Mouse (Mus musculus): Measurements from ENCODE around the gene Phactr2. TPM values are rescaled to one million over a fixed set of nuclear protein-coding genes. Genes with fewer than 3 reads are reported as not detected.

Gene Phactr2
- total RNA-seq, 2 experiments from 2014 or later, result 26.3 to 28.1 TPM

GRCm38 (mm10) chr10:13280298-13280853 lies 193.8 kb downstream of the Phactr2 start:
- no peak for DNase-seq (ENCODE audit: low spot score in 2 of 2)

GRCm38 (mm10) chr10:13276298-13276697 lies 197.9 kb downstream of the Phactr2 start:
- DNase-seq (ENCODE audit: low spot score in 2 of 2), result no peak

DNA sequence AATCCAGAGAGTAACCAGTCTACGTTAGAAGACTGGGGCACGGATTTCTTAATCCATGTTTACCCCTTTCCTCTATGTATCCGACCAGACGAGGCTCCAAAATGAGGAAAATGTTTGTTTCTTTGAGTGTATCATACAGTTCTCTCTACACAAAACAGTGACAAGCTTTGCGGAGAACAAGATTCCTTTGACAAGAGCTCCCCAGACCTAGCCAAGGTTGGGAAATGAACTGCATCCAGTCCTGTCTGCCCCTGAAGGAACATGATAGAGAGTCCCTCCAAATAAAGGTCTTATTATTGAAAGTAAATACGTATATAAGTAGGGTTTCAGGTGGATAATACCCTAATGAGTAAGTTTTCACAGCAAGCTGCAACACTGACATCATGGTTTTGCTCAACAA lies 199.1 kb downstream of the Phactr2 start:
- no peak for DNase-seq (ENCODE audit: low spot score in 2 of 2)

DNA sequence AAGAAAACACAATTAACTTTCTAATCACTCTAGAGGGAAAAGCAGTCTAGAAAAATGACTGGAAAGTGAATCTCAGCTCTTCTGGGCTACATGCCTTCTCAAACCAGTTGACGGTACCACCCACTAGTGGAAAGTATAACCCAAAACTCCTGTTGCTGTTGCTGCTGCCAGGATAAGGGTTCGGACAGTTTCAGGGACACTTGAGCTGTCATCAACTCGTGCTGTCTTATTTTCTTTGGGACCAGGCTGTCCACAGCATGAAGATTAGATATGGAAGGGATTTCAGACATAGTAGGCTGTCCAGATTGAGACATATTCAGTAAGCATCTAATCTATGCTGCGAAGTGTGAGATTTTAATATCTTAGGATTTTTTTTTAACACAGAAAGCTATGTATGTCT lies 199.5 kb downstream of the Phactr2 start:
- no peak for DNase-seq (ENCODE audit: low spot score in 2 of 2)

GRCm38 (mm10) chr10:13273756-13274155 lies 200.5 kb downstream of the Phactr2 start:
- no peak for DNase-seq (ENCODE audit: low spot score in 2 of 2)

DNA sequence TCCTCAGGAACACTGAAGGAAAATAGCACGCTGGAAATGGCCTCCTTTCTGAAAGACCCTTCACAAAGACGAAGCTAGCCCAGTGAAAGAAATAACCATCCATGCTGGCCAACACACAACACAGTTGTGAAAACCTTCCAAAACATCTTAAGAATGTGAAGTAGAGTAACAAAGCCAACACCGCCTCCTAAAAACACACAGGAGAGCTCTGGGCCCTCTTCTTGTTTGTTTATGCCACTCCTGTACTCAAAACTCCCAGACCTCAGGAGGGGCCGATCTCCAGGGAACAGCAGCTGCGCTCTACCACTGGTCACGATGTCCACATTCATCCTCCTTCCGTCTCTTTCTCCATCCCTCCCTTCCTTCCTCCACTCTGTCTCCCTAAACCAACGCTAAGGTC lies 202.5 kb downstream of the Phactr2 start:
- no peak for DNase-seq (ENCODE audit: low spot score in 2 of 2)

DNA sequence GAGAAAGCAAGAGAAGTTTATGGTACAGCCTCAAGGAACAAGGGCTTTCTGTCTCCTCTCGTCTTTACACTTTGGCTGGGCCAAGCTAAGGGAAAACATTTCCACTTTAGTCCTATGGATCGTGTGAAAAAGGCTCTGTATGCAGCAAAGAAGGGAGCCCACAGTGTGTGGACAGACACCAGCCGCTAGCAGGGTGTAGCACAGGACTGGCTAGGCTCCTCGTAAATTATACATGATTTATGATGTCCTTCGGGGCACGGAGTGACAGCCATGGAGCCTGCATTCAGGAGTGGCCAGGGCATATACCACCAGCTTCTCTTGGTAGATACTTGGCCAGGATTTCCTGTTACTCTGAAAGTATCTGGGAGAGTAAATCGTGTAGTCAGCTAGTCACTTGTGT lies 203.1 kb downstream of the Phactr2 start:
- no peak for DNase-seq (ENCODE audit: low spot score in 2 of 2)

DNA sequence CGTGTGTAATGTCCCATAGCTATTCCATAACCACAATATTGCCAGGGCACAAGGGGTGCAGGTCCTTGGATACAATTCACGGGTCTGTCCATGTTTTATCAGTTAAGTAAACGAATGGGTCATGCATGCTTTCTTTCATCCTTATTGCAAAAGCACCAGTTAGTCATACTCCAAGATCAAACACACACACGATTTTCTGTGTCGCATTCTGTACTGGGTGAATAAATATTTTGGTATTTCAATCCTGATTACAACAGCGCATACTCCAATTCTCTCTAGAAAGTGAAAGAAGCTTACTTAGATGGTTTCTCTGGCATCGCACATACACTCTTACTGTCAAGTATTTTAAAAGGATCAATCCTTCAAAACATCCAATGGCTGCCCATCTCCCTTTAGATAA lies 203.9 kb downstream of the Phactr2 start:
- no peak for DNase-seq (ENCODE audit: low spot score in 2 of 2)

DNA sequence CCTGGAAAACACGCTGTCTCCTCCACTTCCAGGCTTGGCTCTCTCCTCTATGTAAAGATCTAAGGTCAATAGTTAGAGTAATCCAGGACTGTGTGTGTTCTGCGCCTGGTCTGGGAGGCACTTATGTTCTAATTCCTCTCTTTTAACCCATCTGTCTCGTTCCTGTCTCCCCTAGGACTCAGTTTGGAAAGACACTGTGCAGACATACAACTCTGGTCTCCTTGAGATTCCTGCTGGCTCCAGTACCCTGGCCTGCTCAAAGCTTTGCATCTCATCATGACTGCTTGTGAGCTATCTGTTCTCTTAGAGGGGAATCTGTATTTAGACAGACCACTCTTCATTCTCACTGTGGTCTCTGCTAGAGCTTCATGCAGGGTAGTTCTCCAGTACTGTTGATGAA lies 215.0 kb downstream of the Phactr2 start:
- DNase-seq (ENCODE audit: low spot score in 2 of 2), result no peak

- no peak for DNase-seq (ENCODE audit: low spot score in 2 of 2)
These were observed 218.0 kb downstream of the Phactr2 start for GRCm38 (mm10) chr10:13256196-13256595.

GRCm38 (mm10) chr10:13250280-13250679 lies 223.9 kb downstream of the Phactr2 start:
- no peak for DNase-seq (ENCODE audit: low spot score in 2 of 2)

DNA sequence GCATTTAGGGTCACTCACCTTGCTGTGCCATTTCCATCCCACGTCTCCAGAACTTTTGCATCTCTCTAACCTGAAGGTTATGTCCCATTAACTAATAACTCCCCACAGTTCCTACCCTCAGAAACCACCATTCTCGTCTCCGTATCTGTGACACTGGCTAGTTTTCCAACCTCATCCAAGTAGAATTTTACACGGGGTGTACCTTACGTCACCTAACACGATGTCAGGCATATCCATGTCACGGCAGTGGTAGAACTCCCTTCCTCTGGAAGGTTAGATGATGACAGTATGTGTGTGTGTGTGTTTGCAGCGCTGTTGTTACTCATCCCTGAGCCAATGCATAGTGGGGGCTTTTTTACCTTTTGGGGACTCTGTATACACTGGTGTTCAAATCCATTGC lies 225.1 kb downstream of the Phactr2 start:
- no peak for DNase-seq (ENCODE audit: low spot score in 2 of 2)

GRCm38 (mm10) chr10:13245714-13246113 lies 228.5 kb downstream of the Phactr2 start:
- DNase-seq (ENCODE audit: low spot score in 2 of 2), result no peak

- DNase-seq (ENCODE audit: low spot score in 2 of 2), result no peak
These were observed 230.0 kb downstream of the Phactr2 start for GRCm38 (mm10) chr10:13244192-13244591.

DNA sequence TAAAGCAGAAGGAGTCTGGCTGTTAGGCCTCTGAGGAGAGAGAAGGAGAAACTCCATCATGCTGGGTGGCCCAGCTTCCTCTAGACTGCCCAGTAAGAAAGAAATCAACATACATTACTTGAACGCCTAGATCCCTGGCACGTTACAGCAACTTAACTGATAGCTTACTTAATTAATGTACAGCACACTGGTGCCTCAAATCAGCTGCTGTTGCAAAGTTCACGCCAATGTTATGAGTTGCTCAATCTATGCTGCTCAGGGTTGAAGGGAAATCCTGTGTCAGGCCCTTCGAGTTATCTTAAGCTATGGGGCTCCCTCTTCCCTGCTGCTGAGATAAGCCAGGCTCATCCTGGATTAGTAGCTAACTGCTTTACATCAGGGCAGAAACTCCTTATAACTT lies 233.8 kb downstream of the Phactr2 start:
- DNase-seq (ENCODE audit: low spot score in 2 of 2), result no peak

- no peak for DNase-seq (ENCODE audit: low spot score in 2 of 2)
These were observed 236.0 kb downstream of the Phactr2 start for GRCm38 (mm10) chr10:13238188-13238587.

- no peak for DNase-seq (ENCODE audit: low spot score in 2 of 2)
These were observed 237.3 kb downstream of the Phactr2 start for GRCm38 (mm10) chr10:13236866-13237265.

- DNase-seq (ENCODE audit: low spot score in 2 of 2), result no peak
These were observed 239.7 kb downstream of the Phactr2 start for GRCm38 (mm10) chr10:13234503-13234902.

- no peak for DNase-seq (ENCODE audit: low spot score in 2 of 2)
These were observed 240.3 kb downstream of the Phactr2 start for GRCm38 (mm10) chr10:13233941-13234340.

DNA sequence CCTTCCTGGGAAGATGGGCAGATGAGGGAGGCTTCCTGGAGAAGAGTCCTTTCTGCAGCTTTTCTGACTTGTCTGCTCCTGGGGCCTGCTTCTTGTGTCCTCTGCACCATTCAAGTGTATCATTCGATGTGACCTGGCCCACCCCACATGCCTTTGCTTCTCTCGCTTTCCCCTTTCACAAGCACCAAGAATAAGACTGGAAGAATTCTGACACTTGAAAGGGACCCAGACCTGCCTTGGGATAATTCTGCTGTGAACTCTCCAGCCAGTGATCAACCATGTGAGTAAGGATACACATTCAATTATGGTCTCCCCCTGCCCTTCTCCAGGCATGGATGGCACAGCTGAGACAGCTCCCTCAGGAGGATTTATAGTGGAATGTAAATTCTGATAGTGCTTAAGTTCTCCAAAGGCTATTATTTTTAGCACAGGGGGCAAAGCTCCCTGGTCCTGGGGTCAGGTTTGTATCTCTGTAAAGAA lies 241.0 kb downstream of the Phactr2 start:
- DNase-seq (ENCODE audit: low spot score in 2 of 2), result no peak

DNA sequence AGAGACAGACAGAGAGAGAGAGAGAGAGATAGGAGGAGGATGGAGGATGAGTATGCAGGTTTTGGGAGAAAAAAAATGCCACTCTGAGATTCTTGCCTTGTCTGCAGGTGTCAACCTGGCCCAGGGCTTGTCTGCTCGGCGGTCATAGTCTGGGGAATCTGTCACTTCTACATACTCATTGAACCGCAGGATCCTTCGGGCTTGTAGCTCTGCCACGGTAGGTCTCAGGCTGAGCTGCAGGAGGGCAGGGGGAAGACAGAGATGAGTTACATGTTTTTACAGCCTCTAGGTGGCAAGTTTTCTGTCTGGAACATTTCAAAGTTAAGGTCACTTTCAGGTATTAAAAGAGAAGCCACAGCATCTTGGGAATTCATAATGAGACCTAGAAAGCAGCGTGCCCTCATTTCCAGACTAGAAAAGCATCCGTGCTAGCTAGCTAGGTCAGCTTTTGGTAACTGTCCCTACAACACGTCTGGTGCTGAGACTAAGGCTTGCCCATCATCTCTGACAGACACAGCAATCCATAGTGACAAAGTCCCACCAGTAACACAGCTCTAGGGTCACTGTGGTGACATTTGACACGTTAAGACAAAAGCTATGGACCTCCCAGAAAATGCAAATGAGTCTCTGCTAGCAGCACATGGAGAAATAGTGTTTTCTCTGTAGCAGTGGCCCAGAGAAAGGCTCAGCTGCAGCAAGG lies 241.6 kb downstream of the Phactr2 start:
- no peak for DNase-seq (ENCODE audit: low spot score in 2 of 2)

DNA sequence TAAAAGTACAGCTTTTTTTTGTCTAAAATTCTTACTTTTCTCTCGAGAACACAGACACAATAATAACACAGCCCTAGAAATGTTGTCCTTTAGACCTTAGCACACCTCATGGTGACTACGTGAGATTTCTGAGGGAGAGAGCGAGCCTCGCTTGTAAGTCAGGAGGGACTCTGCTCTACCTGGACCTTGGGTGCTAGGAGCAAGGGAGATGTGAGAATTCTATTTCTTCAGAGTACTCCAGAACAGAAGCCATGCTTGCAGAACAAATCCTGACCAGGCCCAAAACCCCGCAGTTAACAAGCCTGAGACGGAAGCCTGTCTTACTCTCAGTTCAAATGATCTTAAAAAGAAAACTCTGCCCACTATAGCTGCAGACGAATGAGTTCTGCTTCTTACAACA lies 243.5 kb downstream of the Phactr2 start:
- DNase-seq (ENCODE audit: low spot score in 2 of 2), result no peak

All from layer of hippocampus, postnatal 14 days (tissue).